Mouse (Mus musculus): Measurements from ENCODE around the gene Tcaim.

GRCm38 (mm10) chr9:122843760-122844159 is 38.4 kb downstream of the Tcaim start, which contains the start of gene Gm35549:
- TF ChIP-seq TAL1 (IDR thresholded peaks at IDR 0.05; ENCODE audit: low read length) (no peak), GATA1 (IDR thresholded peaks at IDR 0.05; ENCODE audit: low read length) (no peak)
